Mouse (Mus musculus) activated CD4-positive, CD25-positive, alpha-beta regulatory T cell, adult 4 months (primary cell): ENCODE data around the gene Ldoc1. TPM values are rescaled to one million over a fixed set of nuclear protein-coding genes. Genes with fewer than 3 reads are reported as not detected.

ENCODE experiments used
- ATAC-seq: one replicate; pipeline ENCODE4 v1.8.0; 2017
- polyA plus RNA-seq, 2 experiments: library from polyadenylated mRNA; unstranded; fragments of 100-300 nt; shearing (Covaris generic); gene quantifications; one replicate each; pipeline ENCODE4 v1.2.1; 2017

Ldoc1 gene
- not detected for polyA plus RNA-seq

- no peak for ATAC-seq
Observed at GRCm38 (mm10) chrX:61709302-61710033, at the start of gene Ldoc1. TSS of gene Ldoc1 (plus strand) at chrX:61709497.

GRCm38 (mm10) chrX:61710131-61710530 is 834 bp downstream of the Ldoc1 start:
- no peak for ATAC-seq

- ATAC-seq: no peak
Observed at GRCm38 (mm10) chrX:61722281-61723028, 13.2 kb downstream of the Ldoc1 start.

GRCm38 (mm10) chrX:61723029-61723980 is 14.0 kb downstream of the Ldoc1 start:
- no peak for ATAC-seq

- no peak for ATAC-seq
Observed at GRCm38 (mm10) chrX:61727516-61728310, 18.4 kb downstream of the Ldoc1 start.
